Mouse (Mus musculus): ENCODE data around the gene Usp5.

DNA sequence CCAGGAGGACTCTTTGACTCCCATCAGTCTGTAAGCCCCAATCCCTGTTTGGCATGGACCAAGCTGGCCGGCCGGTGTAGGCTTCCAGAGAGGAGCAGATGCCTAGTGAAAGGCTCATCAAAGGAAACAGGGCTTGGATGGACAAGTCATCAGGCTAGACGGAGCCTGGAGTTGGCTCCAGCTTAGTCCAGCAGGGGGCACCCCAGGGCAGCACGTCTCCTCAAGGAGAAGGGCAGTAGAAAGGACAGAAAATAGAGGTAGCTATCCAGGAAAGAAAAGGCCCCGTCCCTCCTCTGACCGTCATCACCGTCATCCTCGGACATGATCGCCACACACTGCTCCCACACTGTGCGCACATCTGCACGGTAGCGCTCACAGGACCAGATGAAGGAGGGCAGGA is 30.4 kb upstream of the Usp5 start:
- TF ChIP-seq POLR2A (IDR thresholded peaks at IDR 0.05; ENCODE audit: extremely low read depth, insufficient read depth, low read length): no peak
- TF ChIP-seq CTCF (IDR thresholded peaks at IDR 0.05; ENCODE audit: low read depth, low read length): peak; percentile 96
